Mouse (Mus musculus) heart, adult 8-10 months (tissue): ENCODE data around the gene Olfr819. TPM values are rescaled to one million over a fixed set of nuclear protein-coding genes. Genes with fewer than 3 reads are reported as not detected.
"Not testable (repeated sequence)": the region's sequence is repeated elsewhere in the genome, so short reads cannot be mapped to it uniquely, and the experiment has no call there.

Experiments
- DNase-seq: peaks from one replicate; pipeline ENCODE4 v3.0.0; 2022; ENCODE audit warnings: low spot score
- total RNA-seq, 4 experiments: library from RNA; stranded (reverse); gene quantifications; 2 replicates each; pipeline ENCODE4 v1.2.4; 2022

Olfr819 gene
- total RNA-seq: not detected

DNA sequence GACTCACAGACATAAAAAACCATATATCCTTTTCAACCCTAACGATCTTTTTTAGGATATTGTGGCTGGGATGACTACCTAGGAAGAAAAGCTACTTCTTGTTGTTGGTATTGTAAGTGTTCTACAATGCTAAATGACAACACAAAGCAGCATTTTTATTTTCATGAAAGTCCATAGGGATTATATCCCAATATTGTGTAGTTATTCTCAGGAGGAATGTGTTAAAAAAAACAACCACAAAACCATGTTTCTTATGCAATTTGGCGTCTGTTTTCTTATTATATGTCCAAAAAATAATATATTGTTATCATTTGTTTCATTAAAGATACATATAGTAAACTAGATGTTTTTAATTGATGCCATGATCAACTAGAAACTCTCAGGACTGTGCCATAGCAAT lies at the start of gene Olfr819:
Olfr819 (minus strand) TSS at position 101 of the 400 bp plus-strand sequence.
- DNase-seq: not testable (repeated sequence)

GRCm38 (mm10) chr10:130012321-130012720 lies 45.3 kb upstream of the Olfr819 start, which contains the start of gene Olfr820:
Gene Olfr820 (plus strand): TSS chr10:130012621.
- no peak for DNase-seq

DNA sequence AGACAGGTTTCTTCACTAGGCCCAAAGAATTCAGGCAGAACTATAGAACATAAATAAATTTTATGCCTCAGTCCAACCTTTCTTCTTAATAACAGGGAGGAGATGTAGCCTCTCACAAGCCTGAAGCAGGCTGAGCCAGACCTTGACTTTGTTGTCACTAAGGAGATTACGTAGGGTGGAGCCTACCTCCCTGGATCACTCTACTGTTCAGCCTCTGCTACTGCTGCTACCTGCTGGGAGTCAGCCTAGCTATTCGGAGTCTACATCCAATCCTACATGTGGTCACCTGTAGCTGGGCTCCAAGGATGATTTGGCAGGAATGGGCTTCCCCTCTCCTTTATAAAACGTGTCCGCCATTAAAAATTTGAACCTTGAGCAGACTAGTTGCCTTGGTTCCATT lies 38.3 kb upstream of the Olfr819 start:
- DNase-seq: not testable (repeated sequence)

GRCm38 (mm10) chr10:130004104-130004503 lies 37.0 kb upstream of the Olfr819 start:
- DNase-seq: not testable (repeated sequence)

- not testable (repeated sequence) for DNase-seq
These were observed 17.9 kb upstream of the Olfr819 start, which contains the start of gene Gm10310 for GRCm38 (mm10) chr10:129984962-129985361. Gene Gm10310 (minus strand): TSS chr10:129985062.

- DNase-seq: not testable (repeated sequence)
These were observed 14.8 kb upstream of the Olfr819 start for GRCm38 (mm10) chr10:129981867-129982266.

DNA sequence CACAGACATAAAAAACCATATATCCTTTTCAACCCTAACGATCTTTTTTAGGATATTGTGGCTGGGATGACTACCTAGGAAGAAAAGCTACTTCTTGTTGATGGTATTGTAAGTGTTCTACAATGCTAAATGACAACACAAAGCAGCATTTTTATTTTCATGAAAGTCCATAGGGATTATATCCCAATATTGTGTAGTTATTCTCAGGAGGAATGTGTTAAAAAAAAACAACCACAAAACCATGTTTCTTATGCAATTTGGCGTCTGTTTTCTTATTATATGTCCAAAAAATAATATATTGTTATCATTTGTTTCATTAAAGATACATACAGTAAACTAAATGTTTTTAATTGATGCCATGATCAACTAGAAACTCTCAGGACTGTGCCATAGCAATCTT lies 9.0 kb upstream of the Olfr819 start, which contains the start of gene Olfr247:
Olfr247 (minus strand) TSS at position 101 of the 400 bp plus-strand sequence.
- DNase-seq: not testable (repeated sequence)

DNA sequence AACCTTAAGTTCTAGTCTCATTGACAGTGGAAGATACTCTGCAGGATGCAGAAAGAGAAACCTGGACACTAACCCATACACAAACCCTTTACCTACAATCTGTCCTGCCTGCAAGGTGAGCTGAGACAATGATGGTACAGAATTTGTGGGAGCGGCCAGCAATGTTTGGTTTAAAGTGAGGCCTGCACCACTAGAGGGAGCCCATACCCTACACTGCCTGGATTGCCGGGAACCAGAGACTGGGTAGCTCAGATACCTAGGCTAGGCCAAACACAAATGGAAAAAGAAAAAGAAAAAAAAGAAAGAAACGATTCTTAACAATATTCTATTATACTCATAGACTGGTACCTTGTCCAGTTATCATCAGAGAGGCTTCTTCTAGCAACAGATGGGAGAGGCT lies 5.9 kb upstream of the Olfr819 start:
- not testable (repeated sequence) for DNase-seq

GRCm38 (mm10) chr10:129966232-129966631 lies 834 bp downstream of the Olfr819 start:
- DNase-seq: not testable (repeated sequence)

GRCm38 (mm10) chr10:129949000-129949399 lies 18.1 kb downstream of the Olfr819 start, which contains the start of gene Olfr818:
Gene Olfr818 (minus strand): TSS chr10:129949100.
- DNase-seq: no peak

- no peak for DNase-seq
These were observed 51.6 kb downstream of the Olfr819 start, which contains the start of gene Olfr816 for GRCm38 (mm10) chr10:129915497-129915896. Gene Olfr816 (minus strand): TSS chr10:129915597.

Other genes starting within 250 kb of the Olfr819 start
- not detected for gene Olfr805, start 237.9 kb downstream of the Olfr819 start, total RNA-seq
- not detected for gene Olfr806, start 225.3 kb downstream of the Olfr819 start, total RNA-seq
- gene Olfr807, start 209.5 kb downstream of the Olfr819 start, total RNA-seq: not detected
- gene Olfr808, start 201.8 kb downstream of the Olfr819 start, total RNA-seq: not detected
- gene Olfr809, start 192.6 kb downstream of the Olfr819 start, total RNA-seq: not detected
- gene Olfr810, start 172.3 kb downstream of the Olfr819 start, total RNA-seq: not detected
- gene Olfr811, start 162.9 kb downstream of the Olfr819 start, total RNA-seq: not detected
- gene Olfr812, start 121.2 kb downstream of the Olfr819 start, total RNA-seq: not detected
- not detected for gene Olfr813, start 111.9 kb downstream of the Olfr819 start, total RNA-seq
- gene Olfr814, start 87.4 kb downstream of the Olfr819 start, total RNA-seq: not detected
- gene Olfr815, start 61.4 kb downstream of the Olfr819 start, total RNA-seq: not detected
- gene Olfr816, start 51.7 kb downstream of the Olfr819 start, total RNA-seq: not detected
- not detected for gene Olfr818, start 18.2 kb downstream of the Olfr819 start, total RNA-seq
- not detected for gene Olfr247, start 8.9 kb upstream of the Olfr819 start, total RNA-seq
- not detected for gene Gm10310, start 17.8 kb upstream of the Olfr819 start, total RNA-seq
- gene Olfr820, start 45.4 kb upstream of the Olfr819 start, total RNA-seq: not detected
- gene Olfr821, start 63.1 kb upstream of the Olfr819 start, total RNA-seq: not detected
- gene Olfr822, start 103.9 kb upstream of the Olfr819 start, total RNA-seq: not detected
- not detected for gene Olfr823, start 148.1 kb upstream of the Olfr819 start, total RNA-seq
- not detected for gene Olfr824, start 162.7 kb upstream of the Olfr819 start, total RNA-seq
- not detected for gene Olfr825, start 199.5 kb upstream of the Olfr819 start, total RNA-seq
- not detected for gene Olfr826, start 216.9 kb upstream of the Olfr819 start, total RNA-seq
- gene Olfr827, start 247.1 kb upstream of the Olfr819 start, total RNA-seq: not detected